Mouse (Mus musculus): ENCODE measurements around the gene Slc8a2.

DNA sequence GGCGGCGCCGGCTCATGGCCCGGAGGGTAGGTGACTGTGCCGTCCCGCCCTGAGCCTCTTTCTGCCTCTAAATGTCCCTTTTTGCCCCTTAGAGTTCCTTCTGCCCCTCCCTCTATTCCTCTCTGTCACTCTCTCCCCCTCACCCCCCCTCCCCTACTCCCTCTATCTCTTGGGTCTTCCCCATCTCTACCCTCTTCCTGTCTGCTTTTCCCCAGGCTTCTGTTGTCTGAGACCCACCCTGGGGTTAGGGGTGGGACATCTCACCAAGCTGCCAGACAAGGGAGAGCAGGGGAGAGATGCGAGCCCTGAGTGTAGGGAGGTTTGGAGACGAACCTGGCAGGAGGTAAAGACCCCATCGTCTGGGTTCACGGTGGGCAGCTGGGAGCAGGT is 45.9 kb downstream of the Slc8a2 start:
- TF ChIP-seq CTCF (IDR thresholded peaks at IDR 0.05; ENCODE audit: low read depth) (no peak), EP300 (IDR thresholded peaks at IDR 0.05; ENCODE audit: low read depth) (no peak)
